In genomic region chr14:76513395-76514049, GRCm38 (mm10) we compare ENCODE assay signal across 10 mouse cellular contexts. TPM values are rescaled to one million over a fixed set of nuclear protein-coding genes. Genes with fewer than 3 reads are reported as not detected.
DNase-seq lines count a peak whose midpoint lies in the region; ATAC-seq and TF ChIP-seq lines count a peak whose summit lies in the region.
"Had no signal": no experiment of that assay in that cellular context is flagged by ENCODE, and none has a peak within 500 bp of the region (broad histone marks: within the 10 kb centered on the region; RNA-seq: fewer than 3 reads in every experiment).

No protein-coding gene starts in this region.

- H3K4me3 ChIP-seq in heart, embryonic 10.5 days = 0 out of 2 replicates have a peak overlapping the region, but pooled peaks have one; percentile 2
- peak overlapping the region in 1 of 2 experiments; percentile 14; a peak in 1 of 4 replicates for H3K4me3 ChIP-seq in ES-E14 (ENCODE audit: insufficient read depth in 1 of 2, low read depth in 1 of 2, low read length in 2 of 2, poor library complexity in 1 of 2, severe bottlenecking in 1 of 2)
- H3K4me3 ChIP-seq in forebrain, postnatal 0 days (ENCODE audit: low read depth, low read length) = no peak overlapping the region

- peaks cover 55% of the 10 kb centered on the region for H3K4me1 ChIP-seq in heart, embryonic 10.5 days
- peaks cover 8 to 34% of the 10 kb centered on the region in 2 experiments for H3K4me1 ChIP-seq in ES-E14 (ENCODE audit: control insufficient read depth in 2 of 2, insufficient read depth in 2 of 2, low read length in 2 of 2, poor library complexity in 1 of 2)
- no peaks in the 10 kb centered on the region for H3K4me1 ChIP-seq in forebrain, postnatal 0 days (ENCODE audit: insufficient read depth)

- H3K4me2 ChIP-seq in forebrain, postnatal 0 days (ENCODE audit: low read depth) = peak overlapping the region; percentile 13; the same call in 1 of the 2 replicates

- TF ChIP-seq CTCF in forebrain, postnatal 0 days (IDR thresholded peaks at IDR 0.05; ENCODE audit: low read depth) = no peak

- peak overlapping the region; percentile 8; the same call in 1 of the 2 replicates for H3K9ac ChIP-seq in ES-E14 (ENCODE audit: insufficient read depth, low read depth, low read length, poor library complexity, severe bottlenecking)
- no peak overlapping the region for H3K9ac ChIP-seq in forebrain, postnatal 0 days

- in situ Hi-C loops in ES-E14 (cut with MboI; ENCODE audit: low sequenced_read_pairs in 2 of 2, unreplicated experiment in 2 of 2) = loop anchor here in 1 of 2 experiments (25.0 kb wide), 1 partner anchor 374 kb away; no protein-coding TSS in a partner anchor

- H3K27ac ChIP-seq in heart, embryonic 10.5 days = peak overlapping the region; percentile 81
- H3K27ac ChIP-seq in ES-E14 (ENCODE audit: insufficient read depth, low read depth, low read length, poor library complexity, severe bottlenecking) = peak overlapping the region; percentile 15; the same call in 1 of the 2 replicates
- H3K27ac ChIP-seq in forebrain, postnatal 0 days (ENCODE audit: low read depth, low read length) = 0 out of 2 replicates have a peak overlapping the region, but pooled peaks have one; percentile 29
- H3K27ac ChIP-seq: macrophage had no signal

- no peaks in the 10 kb centered on the region for H3K9me3 ChIP-seq in heart, embryonic 10.5 days
- H3K9me3 ChIP-seq in ES-E14 (ENCODE audit: control insufficient read depth, insufficient read depth, low read depth, low read length) = no peaks in the 10 kb centered on the region
- no peaks in the 10 kb centered on the region for H3K9me3 ChIP-seq in forebrain, postnatal 0 days (ENCODE audit: low read length)

- ATAC-seq in forebrain, postnatal 0 days = peak; percentile 59; the same call in 1 of the 2 replicates
- no peak for ATAC-seq in frontal cortex, adult (ENCODE audit: low TSS enrichment)

- H3K27me3 ChIP-seq in heart, embryonic 10.5 days (ENCODE audit: insufficient read depth, poor library complexity, severe bottlenecking) = no peaks in the 10 kb centered on the region
- no peaks in the 10 kb centered on the region for H3K27me3 ChIP-seq in forebrain, postnatal 0 days (ENCODE audit: insufficient read depth, low read length)

- intact Hi-C loops in left cerebral cortex, postnatal 36 days (cut with DNase I) = no loop called here

- 23% methylated on average over 11 of the region's 11 CpGs for WGBS in heart, embryonic 10.5 days
- 22% methylated on average over 11 of the region's 11 CpGs for WGBS in forebrain, postnatal 0 days

- no peak for DNase-seq in heart, embryonic 10.5 days (ENCODE audit: low spot score)
- DNase-seq in heart, adult 11 months = no peak
- no peak for DNase-seq in ES-E14 (ENCODE audit: low read depth, low spot score)
- no peak for DNase-seq in forebrain, postnatal 0 days
- peak; percentile 74 for DNase-seq in mesoderm, embryonic 11.5 days (ENCODE audit: low read depth, low spot score)
- no peak for DNase-seq in urinary bladder, postnatal 14 days (ENCODE audit: low spot score)
- no peak for DNase-seq in left cerebral cortex, postnatal 36 days (ENCODE audit: low spot score in 2 of 2)
- DNase-seq: gastrocnemius, postnatal 14 days had no signal

- peaks cover 5% of the 10 kb centered on the region; the same call in 1 of the 2 replicates for H3K36me3 ChIP-seq in heart, embryonic 10.5 days
- no peaks in the 10 kb centered on the region for H3K36me3 ChIP-seq in ES-E14 (ENCODE audit: control insufficient read depth, insufficient read depth, low read length, poor library complexity, severe bottlenecking)
- H3K36me3 ChIP-seq in forebrain, postnatal 0 days (ENCODE audit: insufficient read depth) = no peaks in the 10 kb centered on the region

TF ChIP-seq in ES-E14, 5 proteins besides CTCF, POLR2A, EP300 and RAD21:
- no peak for TF ChIP-seq HCFC1 (IDR thresholded peaks at IDR 0.05; ENCODE audit: borderline replicate concordance, insufficient read depth, low read length)
- TF ChIP-seq ZNF384 (IDR thresholded peaks at IDR 0.05; ENCODE audit: low read depth, low read length) = no peak
- no peak for TF ChIP-seq ZC3H11A (IDR thresholded peaks at IDR 0.05; ENCODE audit: borderline replicate concordance, low read depth, low read length)
- no peak for TF ChIP-seq CHD2 (IDR thresholded peaks at IDR 0.05; ENCODE audit: low read depth, low read length)
- TF ChIP-seq MAFK (IDR thresholded peaks at IDR 0.05; ENCODE audit: insufficient read depth, low read depth, low read length) = no peak

RNA-seq across cellular contexts. Expression of gene Serp2, which starts 43.2 kb away (rescaled TPM):
- 25.3 and 27.0 TPM in 2 replicates for polyA plus RNA-seq in heart, embryonic 10.5 days (2016; fragmentation: Nextera tagmentation; extraction: Ambion mirVana)
- total RNA-seq in ES-E14 (2012; rRNA removed) = 3.2 and 3.5 TPM in 2 replicates
- 125 and 205 TPM in 2 replicates for total RNA-seq in forebrain, postnatal 0 days (2014; rRNA removed)
- polyA plus RNA-seq in forebrain, postnatal 0 days (2015; fragmentation: Nextera tagmentation; extraction: Ambion mirVana) = 277 and 303 TPM in 2 replicates
- 100 to 1,000 TPM; 171 to 200 TPM for total RNA-seq in left cerebral cortex, postnatal 36 days (2021)
- polyA plus RNA-seq: macrophage had no signal

Comparison
In these comparisons a context has a peak if more than half of its experiments do, and no peak if none do; other contexts are left out.
1. H3K27ac ChIP-seq: peak in every context shown above with its lines; median percentile 81 in heart, embryonic 10.5 days; 29 in forebrain, postnatal 0 days; 15 in ES-E14.
2. RNA of gene Serp2, which starts 43.2 kb away (total RNA-seq): 171 to 200 TPM in left cerebral cortex, postnatal 36 days and 125 to 205 TPM in forebrain, postnatal 0 days; 3.2 to 3.5 TPM in ES-E14; every median in the first group is over 10 times any median in the second.